Mouse (Mus musculus) forebrain, embryonic 16.5 days (tissue): ENCODE measurements around the gene Trpm1. TPM values are rescaled to one million over a fixed set of nuclear protein-coding genes. Genes with fewer than 3 reads are reported as not detected.

Experiments
- ATAC-seq: fragments of 200-750 bp; cut with Nextera tagmentation; 2 replicates; pipeline ENCODE4 v1.8.0; 2017; ENCODE audit warnings: mild to moderate bottlenecking, moderate library complexity
- H3K27ac ChIP-seq: fragments of 300-500 bp; sonication (generic); 2 replicates; pipeline ENCODE4 v1.5.1; 2014; ENCODE audit warnings: low read length, control low read depth
- H3K27me3 ChIP-seq: fragments of 300-500 bp; sonication (generic); replicated peaks from 2 replicates; pipeline ENCODE4 v1.6.1; 2014; ENCODE audit warnings: low read length; ENCODE audit not compliant: control insufficient read depth, insufficient read depth
- H3K36me3 ChIP-seq: fragments of 300-500 bp; sonication (generic); 2 replicates; pipeline ENCODE4 v1.6.1; 2014; ENCODE audit not compliant: control insufficient read depth, insufficient read depth
- H3K4me1 ChIP-seq: fragments of 300-500 bp; sonication (generic); replicated peaks from 2 replicates; pipeline ENCODE4 v1.6.1; 2014; ENCODE audit warnings: low read length; ENCODE audit not compliant: control insufficient read depth, insufficient read depth
- H3K4me2 ChIP-seq: fragments of 300-500 bp; sonication (generic); 2 replicates; pipeline ENCODE4 v1.6.1; 2014; ENCODE audit warnings: mild to moderate bottlenecking, low read length, control low read depth
- H3K4me3 ChIP-seq: fragments of 300-500 bp; sonication (generic); replicated peaks from 2 replicates; pipeline ENCODE4 v1.5.1; 2014; ENCODE audit warnings: mild to moderate bottlenecking, low read length, control low read depth
- H3K9ac ChIP-seq: fragments of 300-500 bp; sonication (generic); replicated peaks from 2 replicates; pipeline ENCODE4 v1.6.1; 2014; ENCODE audit warnings: low read depth, low read length, control low read depth
- H3K9me3 ChIP-seq: fragments of 300-500 bp; sonication (generic); 2 replicates; pipeline ENCODE4 v1.6.1; 2016; ENCODE audit warnings: low read length; ENCODE audit not compliant: control insufficient read depth
- WGBS: fragments of 180-500 bp; shearing (Covaris S2); extraction: QIAGEN DNeasy Blood & Tissue Kit; methylation state at CpG from one replicate; pipeline ENCODE4 v1.1.7; 2014; 5-methylcytosine and 5-hydroxymethylcytosine counted together
- polyA plus RNA-seq: library from polyadenylated mRNA; unstranded; fragments of >200 nt; fragmentation: Nextera tagmentation; extraction: Ambion mirVana; gene quantifications from 2 replicates; pipeline ENCODE4 v1.2.1, GENCODE M21; 2015

The Trpm1 gene
- polyA plus RNA-seq, 1 experiment from 2014 or later, result 0.08 TPM

DNA sequence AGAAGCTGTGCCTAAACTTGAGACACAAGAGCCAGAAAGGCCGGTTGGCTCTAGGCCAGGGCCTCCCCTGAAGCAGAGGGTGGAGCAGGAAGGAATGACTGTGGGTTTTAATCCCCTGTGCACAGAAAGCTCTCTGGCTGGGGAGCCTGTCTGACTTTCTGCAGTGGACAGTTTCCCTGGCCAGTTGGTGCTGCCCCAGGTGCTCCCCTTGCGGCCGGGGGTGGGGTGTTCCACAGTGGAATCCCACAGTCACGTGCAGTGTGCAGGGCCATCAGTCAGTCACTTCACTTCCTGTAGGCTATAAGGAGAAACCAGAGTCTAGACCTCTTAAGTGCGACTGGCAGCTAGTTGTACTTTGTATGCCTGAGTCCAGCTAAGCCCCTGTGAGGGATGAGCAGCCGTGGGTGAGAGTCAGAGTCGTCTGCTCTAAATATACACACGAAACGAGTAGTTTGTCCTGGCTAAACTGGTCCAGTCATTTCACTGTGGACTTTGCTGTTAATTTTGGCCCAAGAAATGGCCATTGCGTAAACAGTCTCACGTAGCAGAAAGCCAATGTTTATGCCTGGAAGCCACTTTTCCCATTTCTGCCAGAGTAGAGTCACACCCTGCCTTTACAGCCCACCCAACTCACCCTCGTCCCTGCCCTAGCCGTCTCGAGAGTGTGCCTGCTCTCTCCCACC is 38.8 kb downstream of the Trpm1 start:
- H3K9ac ChIP-seq, result no peak overlapping the region
- no peaks in the 10 kb centered on the region for H3K27me3 ChIP-seq
- no peaks in the 10 kb centered on the region for H3K9me3 ChIP-seq
- H3K4me3 ChIP-seq, result no peak overlapping the region
- H3K36me3 ChIP-seq, result no peaks in the 10 kb centered on the region
- no peak for ATAC-seq
- WGBS, result 65% methylated on average over 14 of the region's 14 CpGs
- H3K4me1 ChIP-seq, result 0 out of 2 replicates have a peak, but pooled peaks cover 3% of the 10 kb centered on the region
- H3K4me2 ChIP-seq, result no peak overlapping the region
- H3K27ac ChIP-seq, result no peak overlapping the region

DNA sequence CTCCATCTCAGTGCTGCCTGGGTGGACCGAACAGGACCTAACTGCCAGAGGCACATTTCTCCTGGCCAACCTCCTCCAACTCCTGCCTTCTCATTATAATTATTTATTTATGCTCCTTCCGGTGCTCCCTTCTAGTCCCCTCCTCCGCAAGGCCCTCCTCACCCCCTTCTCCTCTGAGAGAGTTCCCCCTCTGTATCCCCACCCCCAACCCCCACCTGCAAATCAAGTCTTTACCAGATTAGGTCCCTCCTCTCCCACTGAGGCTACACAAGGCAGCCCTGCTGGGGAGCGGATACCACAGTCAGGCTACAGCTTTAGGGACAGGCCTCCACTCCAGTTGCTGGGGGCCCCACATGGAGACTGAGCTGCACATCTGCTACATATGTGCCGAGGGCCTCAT is 39.8 kb downstream of the Trpm1 start:
- no peak overlapping the region for H3K9ac ChIP-seq
- ATAC-seq, result no peak
- no peak overlapping the region for H3K4me3 ChIP-seq
- no peaks in the 10 kb centered on the region for H3K36me3 ChIP-seq
- H3K27ac ChIP-seq, result no peak overlapping the region
- no peaks in the 10 kb centered on the region for H3K9me3 ChIP-seq
- whole genome bisulfite sequencing, result 42% methylated on average over 5 of the region's 5 CpGs
- no peak overlapping the region for H3K4me2 ChIP-seq
- H3K4me1 ChIP-seq, result 0 out of 2 replicates have a peak, but pooled peaks cover 3% of the 10 kb centered on the region
- no peaks in the 10 kb centered on the region for H3K27me3 ChIP-seq

DNA sequence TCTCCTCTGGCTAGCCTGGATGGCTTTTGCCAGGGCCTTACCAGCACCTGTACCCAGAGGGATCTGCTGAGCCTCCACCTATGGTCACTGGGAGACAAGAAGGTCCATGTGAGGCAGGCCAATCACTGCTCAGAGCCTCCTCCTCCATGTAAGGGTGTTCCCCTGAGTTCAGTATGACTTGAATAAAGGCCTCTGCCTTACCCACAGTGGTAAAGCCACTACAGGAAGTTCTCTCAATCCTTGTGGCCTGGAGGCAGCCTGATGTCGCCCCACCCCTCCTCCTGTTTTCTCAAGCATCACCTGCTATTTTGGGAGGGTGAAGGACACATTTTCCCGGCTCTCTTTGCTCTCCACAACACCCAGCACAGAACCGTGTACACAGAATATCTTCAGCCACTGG is 42.5 kb downstream of the Trpm1 start:
- Histone ChIP-seq H3K4me3 (no peak overlapping the region), H3K9ac (no peak overlapping the region), H3K4me1 (0 out of 2 replicates have a peak, but pooled peaks cover 3% of the 10 kb centered on the region), H3K9me3 (no peaks in the 10 kb centered on the region), H3K27me3 (no peaks in the 10 kb centered on the region), H3K27ac (no peak overlapping the region), H3K4me2 (no peak overlapping the region), H3K36me3 (no peaks in the 10 kb centered on the region)
- WGBS, result 80% methylated on average over 3 of the region's 3 CpGs
- no peak for ATAC-seq

DNA sequence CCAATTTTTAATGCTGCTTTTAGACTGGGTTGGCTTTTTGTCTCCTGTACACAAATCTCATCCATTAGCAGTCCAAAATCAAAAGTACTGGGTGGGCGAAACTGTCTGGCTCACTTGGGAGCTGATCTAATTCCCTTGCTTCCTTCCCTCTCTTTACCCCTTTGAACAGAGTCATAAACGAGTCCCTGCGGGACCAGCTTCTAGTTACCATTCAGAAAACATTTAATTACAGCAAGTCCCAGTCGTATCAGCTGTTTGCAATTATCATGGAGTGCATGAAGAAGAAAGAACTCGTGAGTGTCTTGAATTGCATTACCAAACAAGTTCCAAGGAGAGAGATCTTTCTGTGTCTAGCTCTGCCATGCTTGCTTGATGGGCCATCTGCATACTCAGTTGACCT is 55.1 kb downstream of the Trpm1 start:
- no peak overlapping the region for H3K4me2 ChIP-seq
- no peaks in the 10 kb centered on the region for H3K27me3 ChIP-seq
- no peak for ATAC-seq
- no peaks in the 10 kb centered on the region for H3K4me1 ChIP-seq
- WGBS, result 28% methylated on average over 5 of the region's 5 CpGs
- H3K36me3 ChIP-seq, result no peaks in the 10 kb centered on the region
- H3K9me3 ChIP-seq, result no peaks in the 10 kb centered on the region
- no peak overlapping the region for H3K9ac ChIP-seq
- no peak overlapping the region for H3K4me3 ChIP-seq
- H3K27ac ChIP-seq, result no peak overlapping the region

DNA sequence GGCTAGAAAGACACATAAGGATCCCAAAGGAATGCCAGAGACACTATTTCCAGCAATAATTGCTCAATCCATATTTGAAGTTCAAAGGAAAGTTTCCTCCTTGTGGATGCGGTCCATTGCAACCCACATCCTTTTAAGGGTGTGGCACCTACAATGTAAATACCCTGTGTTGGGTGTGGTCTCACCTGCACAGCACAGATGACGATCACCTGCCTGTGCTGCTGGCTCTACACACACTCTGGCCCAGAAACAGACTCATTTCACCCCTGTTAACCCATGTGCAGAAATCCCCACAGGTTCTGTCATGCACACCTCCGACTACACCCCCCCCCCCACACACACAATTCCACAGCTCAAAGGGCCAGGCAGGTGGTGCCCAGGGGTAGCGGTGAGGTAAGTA is 59.2 kb downstream of the Trpm1 start:
- 94% methylated on average over 4 of the region's 4 CpGs for WGBS
- no peak overlapping the region for H3K4me3 ChIP-seq

DNA sequence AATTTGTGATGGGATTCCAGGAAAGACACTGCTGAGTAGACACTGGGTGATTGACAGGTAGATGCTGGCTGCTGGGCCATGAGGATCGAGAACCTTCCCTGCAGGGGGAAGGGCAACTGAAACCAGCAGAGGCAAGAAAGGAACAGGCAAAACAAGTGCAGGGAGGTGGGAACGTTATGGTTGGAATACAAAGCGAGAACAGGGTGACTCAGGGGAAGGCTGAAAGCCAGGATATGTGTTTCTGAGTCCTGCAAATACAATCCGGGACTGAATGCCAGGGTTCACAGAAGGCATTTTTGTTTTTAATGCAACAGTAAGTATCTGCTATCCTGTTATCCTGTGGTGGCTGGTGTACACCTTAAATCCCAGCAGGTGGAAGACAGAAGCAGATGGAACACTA is 60.4 kb downstream of the Trpm1 start:
- 62% methylated on average over 4 of the region's 4 CpGs for WGBS
- H3K36me3 ChIP-seq, result no peaks in the 10 kb centered on the region
- H3K4me1 ChIP-seq, result no peaks in the 10 kb centered on the region
- H3K27ac ChIP-seq, result no peak overlapping the region
- H3K4me3 ChIP-seq, result no peak overlapping the region
- H3K27me3 ChIP-seq, result no peaks in the 10 kb centered on the region
- H3K4me2 ChIP-seq, result no peak overlapping the region
- no peaks in the 10 kb centered on the region for H3K9me3 ChIP-seq
- ATAC-seq, result no peak
- no peak overlapping the region for H3K9ac ChIP-seq

More for the DNA sequence above, 59.2 kb downstream of the Trpm1 start:
- Histone ChIP-seq H3K4me1 (no peaks in the 10 kb centered on the region), H3K36me3 (no peaks in the 10 kb centered on the region), H3K9me3 (no peaks in the 10 kb centered on the region), H3K9ac (no peak overlapping the region), H3K4me2 (no peak overlapping the region), H3K27me3 (no peaks in the 10 kb centered on the region), H3K27ac (no peak overlapping the region)
- no peak for ATAC-seq

DNA sequence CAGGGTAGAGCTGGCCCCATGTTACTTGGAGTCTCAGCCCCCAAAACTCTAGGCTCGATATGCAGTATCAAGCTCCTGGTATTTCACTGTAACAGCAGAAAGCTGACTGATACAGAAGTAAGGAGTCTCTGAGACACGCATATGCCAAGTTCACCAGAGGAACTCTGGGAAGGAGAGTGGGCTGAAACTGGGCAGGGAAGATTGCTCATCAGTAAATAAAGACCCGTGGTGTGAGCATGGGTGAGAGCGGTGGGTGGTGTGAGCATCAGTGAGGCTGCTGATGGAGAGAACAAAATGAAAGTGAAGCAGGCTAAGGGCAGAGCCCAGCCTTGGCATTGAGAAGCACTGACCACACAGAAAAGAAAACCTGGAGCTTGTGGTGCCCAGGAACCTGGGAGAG is 62.0 kb downstream of the Trpm1 start:
- ATAC-seq, result no peak
- WGBS, result 90% methylated on average over 4 of the region's 4 CpGs
- Histone ChIP-seq H3K36me3 (no peaks in the 10 kb centered on the region), H3K9me3 (no peaks in the 10 kb centered on the region), H3K9ac (no peak overlapping the region), H3K4me1 (no peaks in the 10 kb centered on the region), H3K27ac (no peak overlapping the region), H3K4me2 (no peak overlapping the region), H3K27me3 (no peaks in the 10 kb centered on the region), H3K4me3 (no peak overlapping the region)

DNA sequence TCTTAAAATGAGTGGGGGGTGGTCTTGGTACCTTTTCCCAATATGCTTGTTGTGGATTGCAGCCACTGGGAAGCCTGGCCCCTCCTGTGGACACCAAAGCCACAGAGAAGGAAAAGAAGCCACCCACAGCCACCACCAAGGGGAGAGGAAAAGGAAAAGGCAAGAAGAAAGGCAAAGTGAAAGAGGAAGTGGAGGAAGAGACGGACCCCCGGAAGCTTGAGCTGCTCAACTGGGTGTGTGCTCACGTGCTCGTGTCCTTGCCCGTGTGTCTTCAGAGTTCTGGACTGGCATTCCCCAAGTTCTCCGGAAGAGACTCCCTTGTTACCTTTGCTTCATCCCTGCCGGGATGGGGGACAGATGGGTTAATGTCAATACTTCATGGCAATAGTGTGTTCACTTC is 63.8 kb downstream of the Trpm1 start:
- 93% methylated on average over 7 of the region's 7 CpGs for WGBS
- Histone ChIP-seq H3K4me2 (no peak overlapping the region), H3K9ac (no peak overlapping the region), H3K4me1 (no peaks in the 10 kb centered on the region), H3K27me3 (no peaks in the 10 kb centered on the region), H3K27ac (no peak overlapping the region), H3K9me3 (no peaks in the 10 kb centered on the region), H3K36me3 (no peaks in the 10 kb centered on the region), H3K4me3 (no peak overlapping the region)
- ATAC-seq, result no peak

DNA sequence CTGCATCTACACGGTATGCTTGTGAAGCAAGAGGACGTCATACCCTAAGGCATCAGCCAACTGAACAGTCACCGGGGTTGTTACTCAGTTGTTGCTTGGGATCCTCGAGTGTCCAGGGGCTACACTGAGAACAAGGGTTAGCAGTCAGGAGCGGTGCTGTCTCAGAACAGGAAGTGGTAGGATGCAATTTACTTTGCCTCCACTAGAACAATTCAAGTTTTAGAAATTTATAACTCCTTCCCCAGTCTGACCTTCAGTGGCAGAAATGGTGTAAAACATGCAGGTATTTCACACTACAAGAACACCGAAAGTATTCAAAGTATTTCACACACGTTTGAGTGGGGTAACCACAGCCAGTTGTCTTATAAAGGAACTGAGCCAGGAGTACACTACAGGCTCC is 66.1 kb downstream of the Trpm1 start:
- Histone ChIP-seq H3K9me3 (no peaks in the 10 kb centered on the region), H3K9ac (no peak overlapping the region), H3K27me3 (no peaks in the 10 kb centered on the region), H3K4me1 (no peaks in the 10 kb centered on the region), H3K27ac (no peak overlapping the region), H3K36me3 (no peaks in the 10 kb centered on the region), H3K4me2 (no peak overlapping the region), H3K4me3 (no peak overlapping the region)
- 85% methylated on average over 7 of the region's 7 CpGs for WGBS
- ATAC-seq, result no peak

DNA sequence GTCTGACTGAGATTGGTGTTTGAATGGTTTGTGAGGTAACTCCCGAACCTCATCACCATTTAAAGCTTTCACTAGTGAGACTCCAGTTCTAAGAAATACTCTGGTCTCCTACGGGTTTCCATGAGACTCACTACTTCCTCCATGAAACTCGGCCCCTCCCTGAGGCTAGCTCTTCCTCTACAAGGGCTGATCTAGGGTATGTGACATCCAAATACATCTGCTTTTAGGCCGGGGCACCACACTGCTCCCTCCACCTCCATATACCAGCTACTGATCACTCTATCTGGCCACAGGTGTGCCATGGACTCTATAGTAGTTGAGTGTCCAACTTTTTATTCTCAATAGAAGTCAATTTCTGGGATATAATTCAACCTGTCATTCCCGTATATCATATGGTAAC is 69.6 kb downstream of the Trpm1 start:
- H3K9ac ChIP-seq, result no peak overlapping the region
- H3K36me3 ChIP-seq, result no peaks in the 10 kb centered on the region
- WGBS, result 93% methylated on average over 5 of the region's 5 CpGs

More for the DNA sequence above, 69.6 kb downstream of the Trpm1 start:
- ATAC-seq, result no peak
- Histone ChIP-seq H3K4me3 (no peak overlapping the region), H3K27ac (no peak overlapping the region), H3K4me1 (no peaks in the 10 kb centered on the region), H3K9me3 (no peaks in the 10 kb centered on the region), H3K27me3 (no peaks in the 10 kb centered on the region), H3K4me2 (no peak overlapping the region)
